Mouse (Mus musculus): Measurements from ENCODE around the gene Skp1a. TPM values are rescaled to one million over a fixed set of nuclear protein-coding genes. Genes with fewer than 3 reads are reported as not detected.

Gene Skp1a
- polyA plus RNA-seq, 1 experiment from 2014 or later = 503 TPM

DNA sequence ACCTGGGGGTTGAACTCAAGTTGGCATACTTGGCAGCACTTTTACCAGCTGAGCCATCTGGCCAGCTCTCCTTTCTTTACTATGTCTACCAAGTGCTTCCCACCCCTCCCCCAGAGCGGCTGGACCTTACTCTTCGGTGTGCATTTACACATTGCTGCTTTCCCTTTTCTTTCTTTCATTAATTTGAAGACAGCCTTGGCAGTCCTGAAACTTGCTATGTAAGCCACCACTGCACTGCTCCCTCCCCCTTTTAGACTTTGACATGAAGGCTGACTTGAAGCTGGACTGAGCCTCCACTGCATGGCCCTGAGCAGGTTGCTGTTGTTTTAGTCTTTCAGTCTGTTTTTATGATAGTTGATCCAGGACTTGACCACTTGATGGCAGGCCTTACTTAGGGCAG, 17.7 kb downstream of the Skp1a start:
- no peak for DNase-seq (ENCODE audit: low spot score)

DNA sequence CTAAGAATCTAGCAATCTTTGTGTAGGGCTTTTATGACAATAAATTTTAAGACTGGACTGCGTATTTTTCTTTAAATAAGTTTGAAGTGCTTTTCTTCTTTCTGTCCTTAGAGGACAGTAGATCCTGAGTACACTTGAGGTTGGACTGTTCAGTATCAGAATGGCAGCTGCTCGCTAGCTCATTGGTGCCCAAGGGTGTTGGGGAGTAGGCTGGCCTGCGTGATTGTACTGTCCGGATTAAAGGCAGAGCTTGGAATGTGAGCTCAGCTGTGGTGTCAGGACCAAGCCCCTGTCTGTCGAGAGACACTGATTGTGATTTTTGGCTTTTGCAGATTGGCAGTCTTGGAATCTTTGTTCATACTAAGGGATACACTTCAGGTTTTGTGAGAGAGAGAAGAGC, 20.0 kb downstream of the Skp1a start:
- H3K9me3 ChIP-seq (ENCODE audit: control insufficient read depth, low read length) = no peaks in the 10 kb centered on the region
- no peaks in the 10 kb centered on the region for H3K4me1 ChIP-seq (replicated peaks; ENCODE audit: control insufficient read depth, insufficient read depth, low read length)
- no peak overlapping the region for H3K4me3 ChIP-seq (ENCODE audit: low read depth, low read length)
- DNase-seq (ENCODE audit: low spot score) = no peak
- no peak for ATAC-seq (replicated peaks; ENCODE audit: low FRiP score)
- H3K27ac ChIP-seq (ENCODE audit: low read depth, low read length) = no peak overlapping the region
- H3K9ac ChIP-seq (ENCODE audit: low read depth, low read length) = no peak overlapping the region
- no peaks in the 10 kb centered on the region for H3K27me3 ChIP-seq (replicated peaks; ENCODE audit: control insufficient read depth, insufficient read depth, low read length)
- 80% methylated on average over 5 of the region's 5 CpGs for WGBS
- 0 out of 2 replicates have a peak, but pooled peaks cover 5% of the 10 kb centered on the region for H3K36me3 ChIP-seq (ENCODE audit: control insufficient read depth, insufficient read depth, low read length)
- no peak overlapping the region for H3K4me2 ChIP-seq

More for the DNA sequence above, 17.7 kb downstream of the Skp1a start:
- peaks cover 9% of the 10 kb centered on the region; the same call in 1 of the 2 replicates for H3K36me3 ChIP-seq (ENCODE audit: control insufficient read depth, insufficient read depth, low read length)
- no peak overlapping the region for H3K4me2 ChIP-seq
- H3K9ac ChIP-seq (ENCODE audit: low read depth, low read length) = no peak overlapping the region
- no peak for ATAC-seq (replicated peaks; ENCODE audit: low FRiP score)
- H3K4me3 ChIP-seq (ENCODE audit: low read depth, low read length) = no peak overlapping the region
- H3K27me3 ChIP-seq (replicated peaks; ENCODE audit: control insufficient read depth, insufficient read depth, low read length) = no peaks in the 10 kb centered on the region
- 85% methylated on average over 2 of the region's 2 CpGs for WGBS
- H3K9me3 ChIP-seq (ENCODE audit: control insufficient read depth, low read length) = no peaks in the 10 kb centered on the region
- H3K27ac ChIP-seq (ENCODE audit: low read depth, low read length) = no peak overlapping the region
- H3K4me1 ChIP-seq (replicated peaks; ENCODE audit: control insufficient read depth, insufficient read depth, low read length) = no peaks in the 10 kb centered on the region

DNA sequence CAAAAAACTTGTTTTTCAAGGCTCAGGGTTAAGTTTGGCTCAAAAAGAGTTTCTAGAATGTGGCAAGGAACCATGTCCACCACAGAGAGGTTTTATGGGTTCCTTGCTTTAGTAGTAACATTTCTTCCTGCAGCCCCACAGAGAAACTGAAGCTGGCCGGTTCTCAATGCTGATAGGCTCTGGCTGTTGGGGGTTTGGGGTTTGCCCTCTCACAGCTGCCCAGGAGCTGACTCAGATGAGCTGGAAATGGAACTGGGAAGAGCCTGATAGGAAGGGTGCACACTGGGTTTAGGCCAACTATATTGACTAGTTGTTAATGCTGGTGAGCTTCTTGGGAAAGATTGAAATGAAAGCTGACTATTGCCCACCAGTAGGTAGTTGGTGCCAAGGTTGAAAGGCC, 20.9 kb downstream of the Skp1a start:
- no peaks in the 10 kb centered on the region for H3K9me3 ChIP-seq (ENCODE audit: control insufficient read depth, low read length)
- no peak overlapping the region for H3K9ac ChIP-seq (ENCODE audit: low read depth, low read length)
- DNase-seq (ENCODE audit: low spot score) (no peak), ATAC-seq (replicated peaks; ENCODE audit: low FRiP score) (no peak)
- no peaks in the 10 kb centered on the region for H3K4me1 ChIP-seq (replicated peaks; ENCODE audit: control insufficient read depth, insufficient read depth, low read length)
- 64% methylated on average over 1 of the region's 1 CpGs for WGBS
- no peak overlapping the region for H3K4me3 ChIP-seq (ENCODE audit: low read depth, low read length)
- no peak overlapping the region for H3K4me2 ChIP-seq
- H3K36me3 ChIP-seq (ENCODE audit: control insufficient read depth, insufficient read depth, low read length) = 0 out of 2 replicates have a peak, but pooled peaks cover 5% of the 10 kb centered on the region
- no peak overlapping the region for H3K27ac ChIP-seq (ENCODE audit: low read depth, low read length)
- H3K27me3 ChIP-seq (replicated peaks; ENCODE audit: control insufficient read depth, insufficient read depth, low read length) = no peaks in the 10 kb centered on the region

DNA sequence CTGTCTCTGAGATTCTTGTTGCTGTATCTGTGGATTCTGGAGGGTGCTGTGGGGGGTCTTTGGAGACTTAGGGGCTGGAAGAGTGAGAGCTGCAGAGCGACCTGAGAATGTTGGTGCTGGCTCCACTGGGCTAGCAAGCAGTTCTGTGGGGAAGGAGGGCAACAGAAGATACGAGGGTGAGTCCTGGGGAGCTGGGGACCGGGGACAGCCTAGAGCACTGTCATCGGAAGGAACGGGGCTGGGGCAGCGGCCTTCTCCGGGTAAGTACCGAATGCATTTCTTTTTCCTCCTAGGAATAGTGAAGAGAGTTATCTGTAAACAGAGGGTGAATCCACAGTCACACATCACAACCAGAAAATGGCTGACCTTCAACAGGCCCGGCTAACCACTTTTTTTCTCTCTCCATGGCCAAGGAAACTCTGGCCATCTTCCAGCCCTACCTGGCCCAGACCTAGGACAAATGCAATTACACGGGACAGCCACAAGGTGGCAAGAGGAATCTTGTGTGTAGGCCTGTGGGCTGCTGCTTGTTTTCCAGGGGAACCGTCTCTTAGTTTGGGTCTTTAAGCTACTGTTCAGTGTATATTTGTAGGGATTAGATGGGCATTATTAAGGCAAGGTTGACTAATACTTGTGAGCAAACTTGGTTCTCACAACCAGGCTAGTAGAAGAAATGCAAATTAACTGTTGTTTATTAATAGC, 22.0 kb downstream of the Skp1a start:
- WGBS = 68% methylated on average over 11 of the region's 11 CpGs
- Histone ChIP-seq H3K4me1 (replicated peaks; ENCODE audit: control insufficient read depth, insufficient read depth, low read length) (no peaks in the 10 kb centered on the region), H3K9me3 (ENCODE audit: control insufficient read depth, low read length) (no peaks in the 10 kb centered on the region), H3K4me2 (no peak overlapping the region), H3K4me3 (ENCODE audit: low read depth, low read length) (no peak overlapping the region), H3K36me3 (ENCODE audit: control insufficient read depth, insufficient read depth, low read length) (0 out of 2 replicates have a peak, but pooled peaks cover 2% of the 10 kb centered on the region), H3K27me3 (replicated peaks; ENCODE audit: control insufficient read depth, insufficient read depth, low read length) (no peaks in the 10 kb centered on the region), H3K9ac (ENCODE audit: low read depth, low read length) (no peak overlapping the region), H3K27ac (ENCODE audit: low read depth, low read length) (no peak overlapping the region)
- DNase-seq (ENCODE audit: low spot score) = no peak
- ATAC-seq (replicated peaks; ENCODE audit: low FRiP score) = peak; percentile 66; the same call in 1 of the 2 replicates

DNA sequence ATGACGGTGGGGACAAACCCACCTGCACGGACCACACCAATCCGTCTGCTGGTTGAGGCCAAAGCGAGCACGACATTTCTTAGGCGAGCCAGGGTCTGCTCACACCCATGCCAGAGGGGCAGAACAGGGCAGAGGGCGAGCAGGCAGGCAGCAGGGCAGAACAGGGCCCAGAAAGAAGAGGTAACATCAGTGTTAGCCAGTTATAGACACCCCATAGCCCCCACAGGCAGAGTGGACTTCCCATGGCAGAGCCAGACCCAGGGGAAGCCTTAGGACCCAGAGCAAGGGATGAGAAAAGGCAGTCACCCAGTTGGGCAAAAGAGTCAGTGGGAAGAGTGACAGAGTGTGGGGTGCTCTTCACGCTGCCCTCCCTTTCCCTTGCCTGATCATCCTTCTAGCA, 23.3 kb downstream of the Skp1a start:
- DNase-seq (ENCODE audit: low spot score) = no peak
- Histone ChIP-seq H3K27me3 (replicated peaks; ENCODE audit: control insufficient read depth, insufficient read depth, low read length) (no peaks in the 10 kb centered on the region), H3K9ac (ENCODE audit: low read depth, low read length) (no peak overlapping the region)

GRCm38 (mm10) chr11:52257376-52257775, 25.6 kb downstream of the Skp1a start:
- no peaks in the 10 kb centered on the region for H3K9me3 ChIP-seq (ENCODE audit: control insufficient read depth, low read length)
- DNase-seq (ENCODE audit: low spot score) (no peak), ATAC-seq (replicated peaks; ENCODE audit: low FRiP score) (no peak)
- H3K4me2 ChIP-seq = no peak overlapping the region
- no peaks in the 10 kb centered on the region for H3K27me3 ChIP-seq (replicated peaks; ENCODE audit: control insufficient read depth, insufficient read depth, low read length)
- H3K9ac ChIP-seq (ENCODE audit: low read depth, low read length) = no peak overlapping the region
- H3K27ac ChIP-seq (ENCODE audit: low read depth, low read length) = no peak overlapping the region
- no peaks in the 10 kb centered on the region for H3K4me1 ChIP-seq (replicated peaks; ENCODE audit: control insufficient read depth, insufficient read depth, low read length)
- 79% methylated on average over 3 of the region's 3 CpGs for WGBS
- H3K4me3 ChIP-seq (ENCODE audit: low read depth, low read length) = no peak overlapping the region
- H3K36me3 ChIP-seq (ENCODE audit: control insufficient read depth, insufficient read depth, low read length) = no peaks in the 10 kb centered on the region

More for the DNA sequence above, 23.3 kb downstream of the Skp1a start:
- no peak overlapping the region for H3K4me2 ChIP-seq
- H3K36me3 ChIP-seq (ENCODE audit: control insufficient read depth, insufficient read depth, low read length) = no peaks in the 10 kb centered on the region
- no peak overlapping the region for H3K27ac ChIP-seq (ENCODE audit: low read depth, low read length)
- no peak overlapping the region for H3K4me3 ChIP-seq (ENCODE audit: low read depth, low read length)
- no peaks in the 10 kb centered on the region for H3K9me3 ChIP-seq (ENCODE audit: control insufficient read depth, low read length)
- WGBS = 87% methylated on average over 8 of the region's 8 CpGs
- no peak for ATAC-seq (replicated peaks; ENCODE audit: low FRiP score)
- H3K4me1 ChIP-seq (replicated peaks; ENCODE audit: control insufficient read depth, insufficient read depth, low read length) = no peaks in the 10 kb centered on the region

DNA sequence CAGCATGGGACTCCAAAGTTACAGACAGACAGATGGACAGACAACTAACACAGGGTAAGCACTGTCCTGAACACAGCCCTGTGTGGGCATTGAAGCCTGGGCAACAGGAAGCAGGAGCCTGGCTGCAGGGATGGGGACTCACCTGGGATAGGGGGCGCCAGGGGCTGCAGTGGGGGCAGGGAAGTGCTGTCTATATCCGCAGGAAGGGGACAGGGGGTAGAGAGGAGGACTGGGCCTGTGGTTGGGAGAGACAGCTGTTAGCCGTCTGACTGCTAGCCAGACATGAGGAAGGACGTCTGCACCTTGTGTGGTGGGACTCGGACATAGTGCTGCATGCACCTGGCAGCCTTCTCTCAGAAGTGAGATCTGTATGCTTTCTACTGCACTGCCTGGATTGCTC, 26.9 kb downstream of the Skp1a start:
- no peaks in the 10 kb centered on the region for H3K36me3 ChIP-seq (ENCODE audit: control insufficient read depth, insufficient read depth, low read length)
- no peaks in the 10 kb centered on the region for H3K4me1 ChIP-seq (replicated peaks; ENCODE audit: control insufficient read depth, insufficient read depth, low read length)
- no peaks in the 10 kb centered on the region for H3K9me3 ChIP-seq (ENCODE audit: control insufficient read depth, low read length)
- no peaks in the 10 kb centered on the region for H3K27me3 ChIP-seq (replicated peaks; ENCODE audit: control insufficient read depth, insufficient read depth, low read length)
- WGBS = 38% methylated on average over 5 of the region's 5 CpGs
- DNase-seq (ENCODE audit: low spot score) = no peak
- no peak overlapping the region for H3K4me3 ChIP-seq (ENCODE audit: low read depth, low read length)
- ATAC-seq (replicated peaks; ENCODE audit: low FRiP score) = no peak
- no peak overlapping the region for H3K27ac ChIP-seq (ENCODE audit: low read depth, low read length)
- no peak overlapping the region for H3K4me2 ChIP-seq
- no peak overlapping the region for H3K9ac ChIP-seq (ENCODE audit: low read depth, low read length)

- Histone ChIP-seq H3K27ac (ENCODE audit: low read depth, low read length) (no peak overlapping the region), H3K27me3 (replicated peaks; ENCODE audit: control insufficient read depth, insufficient read depth, low read length) (no peaks in the 10 kb centered on the region; the same call in 1 of the 2 replicates), H3K36me3 (ENCODE audit: control insufficient read depth, insufficient read depth, low read length) (no peaks in the 10 kb centered on the region), H3K4me1 (replicated peaks; ENCODE audit: control insufficient read depth, insufficient read depth, low read length) (peaks cover 9% of the 10 kb centered on the region; the same call in 1 of the 2 replicates), H3K9ac (ENCODE audit: low read depth, low read length) (peak overlapping the region; percentile 14; the same call in 1 of the 2 replicates), H3K4me2 (no peak overlapping the region), H3K4me3 (ENCODE audit: low read depth, low read length) (no peak overlapping the region), H3K9me3 (ENCODE audit: control insufficient read depth, low read length) (no peaks in the 10 kb centered on the region)
- 75% methylated on average over 4 of the region's 4 CpGs for WGBS
- DNase-seq (ENCODE audit: low spot score) (no peak), ATAC-seq (replicated peaks; ENCODE audit: low FRiP score) (no peak)
Observed at GRCm38 (mm10) chr11:52260878-52261277, 29.1 kb downstream of the Skp1a start.

- Histone ChIP-seq H3K4me3 (ENCODE audit: low read depth, low read length) (no peak overlapping the region), H3K4me2 (no peak overlapping the region), H3K9me3 (ENCODE audit: control insufficient read depth, low read length) (no peaks in the 10 kb centered on the region), H3K27me3 (replicated peaks; ENCODE audit: control insufficient read depth, insufficient read depth, low read length) (no peaks in the 10 kb centered on the region; the same call in 1 of the 2 replicates), H3K27ac (ENCODE audit: low read depth, low read length) (no peak overlapping the region), H3K4me1 (replicated peaks; ENCODE audit: control insufficient read depth, insufficient read depth, low read length) (peaks cover 15% of the 10 kb centered on the region), H3K36me3 (ENCODE audit: control insufficient read depth, insufficient read depth, low read length) (no peaks in the 10 kb centered on the region), H3K9ac (ENCODE audit: low read depth, low read length) (no peak overlapping the region)
- no peak for DNase-seq (ENCODE audit: low spot score)
- ATAC-seq (replicated peaks; ENCODE audit: low FRiP score) = peak; percentile 43; the same call in 1 of the 2 replicates
- WGBS = 39% methylated on average over 5 of the region's 5 CpGs
Observed at GRCm38 (mm10) chr11:52261937-52262336, 30.1 kb downstream of the Skp1a start.
